Mouse (Mus musculus) right cerebral cortex, postnatal 36 days (tissue): ENCODE results near the gene Gm37240.

Source experiments
- DNase-seq, 2 experiments: peaks; one replicate each; pipeline ENCODE4 v3.0.0; 2022; ENCODE audit warnings: low spot score in 2 of 2, mixed read lengths in 1 of 2

Gene Gm37240

DNA sequence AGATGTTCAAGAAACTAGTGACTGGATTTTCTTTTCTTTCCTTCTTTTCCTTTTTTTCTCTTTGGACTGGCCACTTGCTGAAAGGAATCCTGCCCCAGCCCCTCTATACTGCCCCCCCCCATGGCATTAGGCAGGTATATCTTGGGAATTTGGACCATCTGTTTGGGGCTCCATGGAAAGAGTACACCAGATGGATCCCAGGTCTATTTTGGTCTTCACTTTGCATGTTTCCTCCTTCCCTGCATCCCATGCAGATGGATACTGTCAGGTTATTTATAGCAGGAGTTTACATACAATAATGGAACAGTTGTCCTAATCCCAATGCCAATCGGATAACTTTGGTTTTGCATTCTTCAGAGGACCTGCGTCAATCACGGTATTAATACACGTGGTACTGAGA is 845.2 kb downstream of the Gm37240 start:
- no peak for DNase-seq

DNA sequence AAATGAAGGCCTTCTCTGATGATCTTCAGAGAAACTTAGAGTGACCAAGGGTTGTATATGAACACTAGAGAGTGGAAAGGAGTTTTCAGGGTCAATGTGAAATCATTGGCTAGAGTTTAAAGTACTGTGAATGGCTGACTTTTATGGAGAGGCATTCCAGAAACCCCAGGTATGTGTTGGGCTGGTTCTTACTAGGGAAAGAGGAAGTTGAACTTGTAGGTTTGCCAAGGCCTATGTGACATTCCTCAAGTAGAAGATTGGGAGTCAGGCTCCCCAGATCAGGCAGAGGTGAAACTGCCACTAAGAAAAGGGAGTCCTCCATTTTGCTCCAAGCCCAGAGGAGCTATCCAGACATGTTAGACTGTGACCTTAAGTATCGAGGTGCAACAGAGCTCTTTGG is 858.2 kb downstream of the Gm37240 start:
- DNase-seq, result no peak

DNA sequence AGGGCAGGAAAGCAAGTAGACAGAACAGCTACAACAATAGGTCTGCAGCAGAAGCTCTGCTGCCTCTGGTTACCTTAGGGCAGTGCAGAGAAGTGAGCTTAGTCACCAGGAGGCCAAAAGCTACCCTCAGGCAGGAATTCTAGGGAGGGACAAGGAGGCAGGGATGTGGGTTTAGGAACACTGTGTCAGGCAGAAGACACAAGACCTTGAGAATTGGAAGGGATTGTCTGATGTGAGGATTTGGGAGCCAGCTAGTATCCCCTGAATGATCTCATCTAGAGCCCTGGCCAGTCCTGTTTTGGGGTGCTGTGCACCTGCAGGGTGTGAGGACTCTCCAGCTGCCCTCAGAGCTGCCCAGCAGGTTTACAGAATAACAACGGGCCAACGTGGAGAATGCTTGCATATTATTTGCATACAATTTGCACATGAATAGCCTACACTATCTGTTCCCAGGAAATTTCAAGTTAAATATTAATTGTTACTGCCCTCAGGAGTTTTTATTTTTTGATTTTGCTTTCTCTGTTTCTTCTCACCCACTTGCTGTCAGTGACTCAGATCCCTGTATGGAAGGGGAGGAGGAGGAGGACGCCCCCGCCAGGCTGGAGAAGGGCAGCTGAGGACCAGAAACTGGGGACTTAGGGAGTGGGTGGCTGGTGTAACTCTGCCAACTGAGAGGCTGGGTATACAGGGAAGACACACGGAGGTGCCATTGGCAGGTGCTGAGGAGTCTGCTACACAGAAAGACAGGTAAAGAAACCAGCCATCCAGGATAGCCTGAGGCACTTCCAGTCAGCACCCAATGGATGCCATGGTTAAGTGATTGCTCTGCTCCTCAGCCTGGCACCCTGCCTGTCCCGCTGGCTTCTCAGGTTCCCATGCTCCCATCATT is 862.3 kb downstream of the Gm37240 start:
- DNase-seq, result peak; percentile 78 to 81

DNA sequence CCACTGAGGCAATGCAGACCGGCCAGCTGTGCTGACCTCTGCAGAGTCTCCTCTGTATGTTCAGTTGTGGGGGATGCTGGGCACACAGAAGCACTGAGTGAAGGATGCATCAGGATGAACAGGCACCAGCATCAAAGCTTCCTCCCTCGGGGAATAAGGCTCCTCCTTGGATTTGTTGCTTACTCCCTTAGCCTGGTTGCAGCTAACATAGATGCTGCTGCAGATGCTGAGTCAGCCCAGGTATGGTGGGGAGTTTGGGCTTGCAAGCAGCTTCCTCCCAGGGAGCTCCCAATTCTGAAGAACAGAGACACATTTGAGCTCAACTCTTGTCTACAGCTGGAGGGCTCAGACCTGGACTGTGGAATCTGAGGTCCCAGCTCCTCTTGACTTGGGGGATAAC is 863.1 kb downstream of the Gm37240 start:
- DNase-seq, result no peak

DNA sequence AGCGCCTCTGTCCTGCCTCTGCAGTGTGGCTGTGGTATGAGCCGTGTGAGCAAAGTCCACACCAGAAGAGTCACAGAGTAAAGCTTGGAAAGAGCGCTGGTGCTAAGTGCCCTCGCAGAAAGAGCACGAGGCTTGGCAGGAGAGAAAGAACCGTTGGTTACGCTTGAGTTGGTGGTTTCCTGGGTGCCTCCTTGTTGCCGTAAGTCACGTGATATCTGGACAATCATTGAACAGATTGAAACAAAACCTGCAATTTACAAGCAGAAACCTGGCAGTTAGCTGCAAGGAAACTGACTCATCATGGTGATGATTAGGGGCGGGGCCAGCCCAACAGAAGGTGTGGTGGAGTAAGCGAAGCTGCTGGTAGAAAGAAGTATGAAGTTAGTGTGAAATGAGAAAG is 864.5 kb downstream of the Gm37240 start:
- DNase-seq, result no peak

DNA sequence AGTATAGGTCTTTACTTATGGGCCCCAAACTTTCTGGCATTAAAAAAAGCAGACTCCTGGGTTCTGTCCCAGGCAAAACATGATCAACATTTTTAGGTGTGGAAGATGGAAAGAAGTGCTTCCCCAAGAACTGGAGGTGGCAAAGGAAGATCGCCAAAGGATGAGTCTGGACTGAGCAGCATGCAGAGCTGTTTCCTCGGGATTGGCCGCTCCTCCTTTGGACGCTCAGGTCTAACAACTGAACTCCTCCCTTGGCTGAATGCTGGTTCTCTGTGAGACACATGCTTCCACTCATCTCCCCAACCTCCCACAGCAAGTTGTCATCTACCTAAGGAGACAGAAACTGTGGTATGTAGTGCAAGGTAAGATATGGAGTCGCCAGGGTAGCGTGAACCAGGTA is 865.5 kb downstream of the Gm37240 start:
- no peak for DNase-seq

DNA sequence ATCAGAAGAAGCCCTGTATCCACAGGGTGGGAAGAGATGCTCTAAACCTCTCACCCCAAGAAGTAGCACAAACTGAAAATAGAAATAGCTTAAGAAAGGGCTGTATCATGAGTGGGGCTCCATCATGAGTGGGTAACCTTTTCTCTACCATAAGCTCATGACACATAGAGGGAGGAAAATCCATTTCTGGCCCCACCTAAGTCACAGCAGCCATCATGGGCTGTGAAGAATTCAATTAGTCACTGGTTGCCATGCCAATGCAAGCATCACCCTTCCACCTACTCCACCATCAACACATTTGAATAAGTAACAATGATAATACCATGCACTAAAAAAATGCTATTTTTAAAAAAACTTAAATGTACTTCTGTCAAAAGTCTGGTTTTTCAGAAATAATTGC is 867.2 kb downstream of the Gm37240 start:
- DNase-seq, result peak; percentile 49 to 72

DNA sequence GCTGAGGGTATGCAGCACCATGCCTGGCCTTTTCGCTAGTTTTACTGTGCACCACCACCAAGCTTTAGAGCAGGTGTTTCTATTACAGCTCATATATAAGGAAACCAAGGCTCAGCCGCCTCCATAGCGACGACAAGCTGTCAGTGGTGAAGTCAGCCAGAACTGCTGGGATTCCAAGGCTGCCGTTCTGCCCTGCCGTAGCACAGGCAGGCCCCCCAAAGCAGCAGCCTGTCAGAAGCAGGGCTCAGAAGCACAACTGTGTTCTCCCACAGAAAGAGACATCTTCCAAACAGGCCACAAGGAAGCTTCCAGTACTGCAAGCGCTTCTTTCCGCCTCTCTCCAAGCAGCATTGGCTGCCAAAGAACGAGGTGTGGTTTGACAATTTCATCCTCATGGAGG is 871.7 kb downstream of the Gm37240 start:
- peak; percentile 77 to 83 for DNase-seq

DNA sequence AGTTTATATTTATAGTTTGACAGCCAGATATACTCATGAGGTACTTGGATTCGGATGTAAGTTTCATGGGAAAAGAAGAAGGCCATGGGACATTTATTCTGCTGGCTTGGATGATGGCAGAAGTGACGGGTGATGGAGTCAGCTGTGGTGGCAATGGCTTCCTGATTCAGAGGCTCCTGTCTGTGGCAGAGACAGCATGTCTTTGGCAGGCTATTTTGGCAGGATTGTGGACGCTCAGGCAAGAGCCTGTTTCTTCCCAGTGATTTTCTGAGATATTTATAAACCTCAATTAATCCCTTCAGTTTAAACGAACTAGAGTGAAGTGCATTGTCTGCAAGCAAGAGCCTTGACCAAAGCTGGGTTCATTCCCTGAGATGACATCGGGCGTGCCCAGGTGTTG is 874.4 kb downstream of the Gm37240 start:
- no peak for DNase-seq

DNA sequence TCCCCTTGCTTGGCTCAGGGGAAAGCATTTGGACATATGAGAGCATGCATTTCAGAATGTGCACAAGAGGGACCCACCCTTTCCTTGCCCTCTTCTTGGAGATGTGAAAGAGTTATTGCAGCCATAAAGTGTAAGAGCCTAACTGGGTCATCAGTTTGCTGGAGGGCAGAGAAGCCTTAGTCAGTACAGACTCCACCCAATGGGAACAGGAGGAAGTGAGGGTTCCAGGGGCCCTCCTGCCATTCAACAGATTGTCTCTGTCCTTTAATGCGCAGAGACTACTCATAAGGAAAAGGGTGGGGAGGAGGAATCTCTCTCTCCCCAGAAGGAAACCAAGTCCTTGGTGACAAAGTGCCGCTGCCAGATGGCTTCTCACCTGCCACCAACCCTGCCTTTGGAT is 882.1 kb downstream of the Gm37240 start:
- DNase-seq, result no peak

DNA sequence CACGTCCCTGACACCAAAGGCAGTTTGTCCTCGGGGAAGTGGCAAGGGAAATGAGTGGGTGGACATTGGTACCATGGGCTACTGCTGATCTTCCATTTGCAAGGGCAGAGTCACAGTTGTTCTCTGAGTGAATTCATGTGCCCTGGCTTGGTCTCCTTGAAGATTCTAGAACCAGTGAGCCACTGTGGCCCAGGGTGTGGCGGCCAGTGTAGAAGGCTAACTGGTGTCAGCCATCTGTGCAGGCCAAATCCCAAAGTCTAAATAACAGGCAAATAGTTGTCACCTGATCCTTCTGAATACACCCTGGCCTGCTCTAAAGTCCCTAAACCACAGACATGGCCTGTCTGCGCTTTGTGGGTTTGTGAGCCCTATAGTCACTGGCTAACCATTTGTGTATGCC is 898.4 kb downstream of the Gm37240 start:
- no peak for DNase-seq

DNA sequence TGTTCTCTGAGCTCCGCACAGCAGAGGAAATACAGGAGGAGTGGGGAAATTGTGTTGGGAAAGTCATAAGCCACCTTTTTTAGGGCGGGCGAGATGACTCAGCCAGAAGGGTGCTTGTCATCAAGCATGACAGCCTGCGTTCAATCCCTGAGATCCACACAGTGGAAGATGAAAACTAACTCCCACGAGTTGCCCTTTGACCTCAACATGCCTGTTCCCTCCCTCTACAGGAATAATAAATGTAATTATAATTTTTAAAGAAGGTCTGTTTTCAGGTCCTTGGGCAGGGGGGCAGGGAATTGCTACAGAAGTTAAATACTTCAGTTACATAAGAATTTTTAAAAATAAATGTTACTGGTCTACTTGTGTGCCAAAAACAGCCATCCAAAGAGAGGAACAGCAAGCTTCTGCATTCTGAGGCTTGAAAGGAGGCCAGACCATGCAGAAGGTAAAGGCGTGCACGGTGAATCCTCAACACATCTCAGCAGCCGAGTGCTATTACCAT is 902.1 kb downstream of the Gm37240 start:
- peak; percentile 73 to 83 for DNase-seq

DNA sequence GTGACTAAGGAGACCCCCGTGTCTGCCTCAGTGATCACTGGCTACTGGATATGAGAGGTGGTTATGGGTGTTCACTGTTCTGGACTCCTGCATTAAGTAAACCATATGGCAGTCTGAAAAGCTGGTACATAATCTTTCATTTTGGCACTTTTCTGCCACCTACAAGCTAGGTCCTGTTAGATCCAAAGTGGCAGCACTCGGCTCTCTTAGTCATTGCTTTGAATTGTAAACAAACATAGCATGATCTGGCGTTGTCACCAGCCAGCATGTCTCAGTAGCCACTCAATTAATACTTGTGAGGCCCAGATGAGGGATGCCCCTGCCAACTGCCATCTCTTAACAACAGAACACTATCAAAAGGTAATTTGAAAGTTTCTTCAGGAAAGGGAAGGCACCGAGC is 904.6 kb downstream of the Gm37240 start:
- no peak for DNase-seq

DNA sequence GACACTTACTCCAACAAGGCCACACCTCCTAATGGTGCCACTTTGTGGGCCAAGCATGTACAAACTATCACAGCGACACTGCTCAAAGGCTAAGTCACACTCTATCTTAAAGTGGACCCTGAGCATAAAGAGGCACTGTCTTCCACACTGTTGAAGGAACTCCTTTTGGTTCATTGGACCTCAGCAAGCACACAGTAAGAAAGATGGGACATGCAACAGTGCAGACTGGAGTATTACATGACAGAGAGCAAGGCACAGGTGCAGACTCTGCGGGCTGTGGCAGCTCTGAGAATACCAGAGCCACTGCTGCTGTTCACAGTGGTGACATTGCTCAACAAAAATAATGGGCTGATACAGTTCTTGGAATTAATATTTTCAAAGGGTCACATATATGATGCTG is 907.2 kb downstream of the Gm37240 start:
- DNase-seq, result no peak

DNA sequence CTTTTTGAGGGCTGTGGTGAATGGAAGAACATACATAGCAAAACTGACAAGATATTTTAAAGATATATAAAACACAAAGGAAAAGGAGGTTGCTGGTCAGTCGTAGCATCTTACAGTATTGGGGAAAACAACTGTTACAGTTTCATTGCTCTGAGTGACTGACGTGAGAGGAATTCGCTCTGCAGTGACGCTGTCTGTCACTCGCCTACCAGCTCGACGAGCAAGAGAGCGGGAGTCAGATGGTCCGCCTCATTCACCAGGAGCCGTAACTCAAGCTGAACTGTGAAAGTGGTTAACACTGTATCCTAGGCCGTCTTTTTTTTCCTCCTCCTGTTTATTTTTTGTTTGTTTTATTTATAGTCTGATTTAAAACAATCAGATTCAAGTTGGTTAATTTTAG is 908.6 kb downstream of the Gm37240 start:
- DNase-seq, result no peak

DNA sequence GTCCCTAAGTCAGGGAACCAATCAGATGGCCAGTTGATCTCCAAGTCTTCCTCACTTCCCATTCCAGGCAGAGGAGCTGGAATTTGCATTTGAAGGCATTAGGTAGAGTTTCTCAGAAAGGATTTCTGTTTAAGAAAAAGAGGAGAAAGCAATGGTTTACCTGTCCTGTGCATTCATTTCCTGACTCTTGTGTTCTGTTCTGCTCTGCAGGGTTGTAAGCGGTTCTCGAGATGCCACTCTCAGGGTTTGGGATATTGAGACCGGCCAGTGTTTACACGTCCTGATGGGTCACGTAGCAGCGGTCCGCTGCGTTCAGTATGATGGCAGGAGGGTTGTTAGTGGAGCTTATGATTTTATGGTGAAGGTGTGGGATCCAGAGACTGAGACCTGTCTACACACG is 913.1 kb downstream of the Gm37240 start:
- no peak for DNase-seq

DNA sequence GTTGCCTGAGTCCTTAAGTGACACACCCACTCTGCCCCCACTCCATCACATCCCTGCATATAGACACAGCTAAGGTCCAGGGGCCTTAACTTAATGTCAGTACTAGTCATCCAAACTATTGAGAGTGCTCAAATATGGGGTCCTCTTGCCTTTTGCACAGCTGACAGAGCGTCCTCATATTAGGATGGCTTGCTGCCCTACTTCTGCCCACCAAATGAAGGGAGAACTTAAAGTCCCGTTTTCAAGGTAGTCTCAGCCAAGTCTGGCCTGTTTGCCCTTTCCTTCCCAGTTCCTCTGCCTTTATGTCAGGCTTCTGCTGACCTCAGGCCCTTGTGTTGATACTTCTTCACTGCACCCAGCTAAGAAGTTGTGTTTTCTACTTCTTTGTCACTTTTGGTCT is 914.4 kb downstream of the Gm37240 start:
- DNase-seq, result no peak

DNA sequence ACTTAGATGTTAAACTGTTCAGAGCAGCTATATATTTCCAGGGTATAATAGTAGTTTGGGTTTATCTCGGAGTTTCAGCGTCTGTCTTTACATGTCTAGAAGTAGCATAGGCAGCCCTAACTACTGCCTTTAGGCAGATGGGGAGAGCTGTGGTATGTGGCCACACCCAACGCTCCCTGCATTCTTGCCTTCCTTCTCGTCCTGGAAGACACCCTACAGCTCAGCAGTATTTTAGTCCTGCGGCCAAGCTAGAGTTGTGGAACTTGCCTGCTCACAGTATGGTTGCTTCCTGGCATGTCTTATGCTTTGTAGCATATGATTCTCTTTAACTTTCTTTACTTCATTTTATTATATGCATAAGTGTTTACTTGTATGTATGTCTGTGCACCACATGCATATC is 915.8 kb downstream of the Gm37240 start:
- no peak for DNase-seq

DNA sequence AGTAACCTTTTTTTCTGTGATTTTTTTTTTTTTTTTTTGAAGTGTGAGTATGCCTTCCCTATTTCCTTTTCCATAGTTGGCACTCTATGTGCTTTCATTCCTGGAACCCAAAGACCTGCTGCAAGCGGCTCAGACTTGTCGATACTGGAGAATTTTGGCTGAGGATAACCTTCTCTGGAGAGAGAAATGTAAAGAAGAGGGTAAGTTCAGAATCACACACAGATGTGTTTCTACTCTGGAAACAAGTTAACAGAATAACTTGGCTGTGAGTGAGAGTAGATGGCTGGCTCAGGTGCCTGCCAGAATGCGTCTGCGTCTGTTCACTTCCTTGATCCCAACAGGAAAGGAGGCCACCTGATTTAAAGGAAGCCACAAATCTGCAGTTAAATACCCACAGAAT is 920.0 kb downstream of the Gm37240 start:
- no peak for DNase-seq

DNA sequence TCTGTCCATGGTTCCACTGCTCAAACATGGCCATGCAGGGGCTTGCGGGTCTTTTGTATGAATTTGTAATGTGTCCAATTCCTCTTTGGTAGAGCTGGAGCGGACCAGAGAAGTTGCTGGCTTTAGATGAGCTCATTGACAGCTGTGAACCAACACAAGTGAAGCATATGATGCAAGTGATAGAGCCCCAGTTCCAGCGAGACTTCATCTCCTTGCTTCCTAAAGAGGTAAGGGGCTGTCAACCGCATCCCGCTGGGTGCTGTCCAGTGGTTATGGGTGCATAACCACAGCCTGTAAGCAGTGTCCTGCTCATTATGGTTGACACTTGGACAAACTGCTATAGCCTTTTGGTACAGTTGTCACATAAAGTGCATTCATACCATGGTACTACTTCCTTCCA is 922.2 kb downstream of the Gm37240 start:
- DNase-seq, result no peak

DNA sequence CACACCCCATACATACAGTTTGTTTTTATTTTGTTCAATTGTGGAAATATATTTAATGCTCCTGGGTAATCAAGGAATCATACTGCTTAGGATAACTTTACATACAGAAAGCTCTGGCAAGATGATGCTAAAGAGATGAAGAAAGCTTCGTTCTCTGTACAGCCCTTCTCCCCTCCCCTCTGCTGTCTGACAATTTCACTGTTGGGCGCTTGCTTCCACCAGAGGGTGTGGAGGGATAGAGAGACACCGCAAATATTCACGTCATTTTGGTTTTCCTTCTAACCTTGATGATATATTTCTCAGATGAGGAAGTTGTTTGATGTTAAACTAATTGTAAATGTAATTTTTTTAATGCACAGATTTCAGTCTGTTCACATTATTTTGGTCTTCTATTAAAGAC is 931.5 kb downstream of the Gm37240 start:
- DNase-seq, result no peak

DNA sequence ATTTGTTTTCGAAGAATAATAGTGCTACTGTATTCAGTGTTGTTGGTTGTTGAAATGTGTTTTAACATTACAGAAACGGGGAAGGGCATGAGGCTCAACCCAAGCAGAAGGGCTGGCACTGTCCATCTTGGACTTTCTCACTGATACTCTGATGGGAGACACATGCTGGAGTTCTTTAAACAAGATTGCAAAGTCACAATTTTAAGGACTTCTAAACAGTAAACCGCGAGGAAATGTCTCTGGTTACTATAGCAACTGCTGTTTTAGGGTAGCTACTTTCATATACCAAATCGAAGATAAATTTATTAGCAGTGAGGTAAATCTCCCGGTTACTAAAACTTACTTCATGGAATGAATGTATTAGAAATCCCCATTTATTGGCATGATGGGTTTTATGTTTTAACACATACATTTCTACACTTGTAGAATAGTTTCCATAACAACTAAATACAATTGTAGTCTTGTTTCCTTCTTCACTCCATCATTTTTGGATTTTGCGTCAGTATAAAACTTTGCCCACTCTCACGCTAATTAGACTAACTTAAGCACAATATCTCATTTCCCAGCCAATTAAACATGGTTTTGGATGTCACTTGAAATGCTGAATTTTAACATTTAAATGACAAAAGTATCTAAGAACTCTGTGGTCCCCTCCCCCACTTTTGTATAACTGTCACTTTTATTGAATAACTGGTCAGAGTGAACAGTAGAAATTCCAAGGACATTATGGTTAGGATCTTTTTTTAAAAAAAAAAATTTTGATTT is 932.1 kb downstream of the Gm37240 start:
- DNase-seq, result no peak

DNA sequence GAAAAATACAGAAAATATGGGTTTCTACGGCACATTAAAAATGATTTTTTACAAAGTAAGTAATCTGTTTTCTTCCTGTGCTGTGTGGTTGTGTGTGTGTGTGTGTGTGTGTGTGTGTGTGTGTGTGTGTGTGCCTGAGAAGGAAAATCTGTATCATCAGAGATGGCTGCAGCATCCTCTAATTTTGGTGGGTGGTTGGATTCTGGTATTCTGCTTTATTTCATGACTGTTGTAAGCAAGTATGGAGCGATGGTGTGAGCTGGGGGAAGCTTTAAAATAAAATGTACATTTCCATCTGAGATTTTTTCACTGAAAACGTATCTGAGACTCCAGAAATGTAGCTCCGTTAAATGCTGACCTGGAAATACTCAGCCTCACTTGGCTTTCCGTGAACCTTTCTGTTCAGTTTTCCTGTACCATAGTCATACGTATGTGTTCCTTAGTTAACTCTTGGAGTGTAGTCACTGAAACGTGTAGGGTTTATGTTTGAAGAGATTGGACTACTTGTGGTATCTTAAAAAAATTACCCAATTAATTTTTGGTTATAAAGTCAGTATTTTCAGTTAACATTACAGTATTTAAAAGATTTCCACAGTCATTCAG is 934.6 kb downstream of the Gm37240 start:
- no peak for DNase-seq
